ENCODE assay signal across 8 mouse cellular contexts in genomic region chr12:8320084-8320713, GRCm38 (mm10). TPM values are rescaled to one million over a fixed set of nuclear protein-coding genes. Genes with fewer than 3 reads are reported as not detected.
DNase-seq lines count a peak whose midpoint lies in the region; ATAC-seq lines count a peak whose summit lies in the region.

No protein-coding gene starts in this region.

- H3K4me1 ChIP-seq in embryonic facial prominence, embryonic 14.5 days (ENCODE audit: control insufficient read depth, insufficient read depth, low read length): no peaks in the 10 kb centered on the region
- 0 out of 2 replicates have a peak, but pooled peaks cover under 1% of the 10 kb centered on the region for H3K4me1 ChIP-seq in neural tube, embryonic 15.5 days

- intact Hi-C loops in heart, postnatal 10 days (cut with DNase I): loop anchor here (1.0 to 10.0 kb wide), 4 partner anchors 226 to 705 kb away; partner anchors contain the start of gene Ttc32

- H3K9ac ChIP-seq in embryonic facial prominence, embryonic 14.5 days (ENCODE audit: low read depth, low read length): no peak overlapping the region
- H3K9ac ChIP-seq in neural tube, embryonic 15.5 days (replicated peaks): no peak overlapping the region

- no peaks in the 10 kb centered on the region for H3K27me3 ChIP-seq in embryonic facial prominence, embryonic 14.5 days (replicated peaks; ENCODE audit: control insufficient read depth, insufficient read depth, low read length)
- no peaks in the 10 kb centered on the region for H3K27me3 ChIP-seq in neural tube, embryonic 15.5 days (replicated peaks)

- no peak overlapping the region for H3K4me3 ChIP-seq in embryonic facial prominence, embryonic 14.5 days (ENCODE audit: low read depth, low read length)
- no peak overlapping the region for H3K4me3 ChIP-seq in neural tube, embryonic 15.5 days (replicated peaks)

- peak; percentile 83 for DNase-seq in CD4-positive, CD25-positive, alpha-beta regulatory T cell, adult 2 months (ENCODE audit: low read depth, low spot score)
- peak; percentile 85 to 90 for DNase-seq in adrenal gland, postnatal 36 days
- peak; percentile 66 for DNase-seq in embryonic facial prominence, embryonic 14.5 days (ENCODE audit: low spot score)
- peak; percentile 90 to 93 for DNase-seq in heart, postnatal 10 days
- DNase-seq in kidney, postnatal 25 days: peak; percentile 81 to 88
- peak; percentile 72 to 79 for DNase-seq in lung, adult 18-20 months
- DNase-seq in testis, postnatal 14 days (ENCODE audit: low spot score): peak; percentile 41

- peak; percentile 48 for ATAC-seq in embryonic facial prominence, embryonic 14.5 days (ENCODE audit: low read depth)
- 0 out of 2 replicates have a peak, but pooled peaks have one; percentile 37 for ATAC-seq in neural tube, embryonic 15.5 days (ENCODE audit: low FRiP score)

- no peak overlapping the region for H3K4me2 ChIP-seq in embryonic facial prominence, embryonic 14.5 days (ENCODE audit: low read depth, low read length)
- no peak overlapping the region for H3K4me2 ChIP-seq in neural tube, embryonic 15.5 days

- no peaks in the 10 kb centered on the region for H3K9me3 ChIP-seq in embryonic facial prominence, embryonic 14.5 days (ENCODE audit: control insufficient read depth, low read length)
- H3K9me3 ChIP-seq in neural tube, embryonic 15.5 days (replicated peaks): no peaks in the 10 kb centered on the region

- H3K27ac ChIP-seq in embryonic facial prominence, embryonic 14.5 days (replicated peaks; ENCODE audit: low read depth, low read length): no peak overlapping the region
- no peak overlapping the region for H3K27ac ChIP-seq in neural tube, embryonic 15.5 days (replicated peaks)

- WGBS in embryonic facial prominence, embryonic 14.5 days: 42% methylated on average over 4 of the region's 5 CpGs
- WGBS in neural tube, embryonic 15.5 days: 47% methylated on average over 5 of the region's 5 CpGs

- peaks cover 34% of the 10 kb centered on the region for H3K36me3 ChIP-seq in embryonic facial prominence, embryonic 14.5 days (ENCODE audit: control insufficient read depth, insufficient read depth, low read length)
- peaks cover 49% of the 10 kb centered on the region for H3K36me3 ChIP-seq in neural tube, embryonic 15.5 days

RNA-seq across cellular contexts. Expression of gene Hs1bp3, which starts 7.0 kb away (rescaled TPM):
- 10 to 100 TPM; 12.2 to 18.8 TPM for total RNA-seq in adrenal gland, postnatal 36 days (2021)
- polyA plus RNA-seq in embryonic facial prominence, embryonic 14.5 days (2014; fragmentation: Nextera tagmentation; extraction: Ambion mirVana): 10.4 and 12.4 TPM in 2 replicates
- total RNA-seq in heart, postnatal 10 days (2021): 10 to 100 TPM; 11.3 to 15.1 TPM
- 8.0 and 10.3 TPM in 2 replicates for polyA plus RNA-seq in neural tube, embryonic 15.5 days (2015; fragmentation: Nextera tagmentation; extraction: Ambion mirVana)

RNA-seq across cellular contexts. Expression of gene Gdf7, which starts 18.4 kb away (rescaled TPM):
- total RNA-seq in adrenal gland, postnatal 36 days (2021): not detected
- 0.24 and 0.54 TPM in 2 replicates for polyA plus RNA-seq in embryonic facial prominence, embryonic 14.5 days (2014; fragmentation: Nextera tagmentation; extraction: Ambion mirVana)
- under 1 TPM in 1 of 2 experiments, not detected in 1; 0.48 TPM for total RNA-seq in heart, postnatal 10 days (2021)
- polyA plus RNA-seq in neural tube, embryonic 15.5 days (2015; fragmentation: Nextera tagmentation; extraction: Ambion mirVana): 0.14 TPM in 1 of 2 replicates, not detected in the other

Comparison
In these comparisons a context has a peak if more than half of its experiments do, and no peak if none do; other contexts are left out.
1. DNase-seq: peak in every context shown above with its lines; median percentile 92 in heart, postnatal 10 days; 88 in adrenal gland, postnatal 36 days; 84 in kidney, postnatal 25 days; 83 in CD4-positive, CD25-positive, alpha-beta regulatory T cell, adult 2 months; 76 in lung, adult 18-20 months; 66 in embryonic facial prominence, embryonic 14.5 days; 41 in testis, postnatal 14 days.